Mouse (Mus musculus) midbrain, embryonic 12.5 days (tissue): ENCODE data around the gene St6galnac3. TPM values are rescaled to one million over a fixed set of nuclear protein-coding genes. Genes with fewer than 3 reads are reported as not detected.
A peak's percentile ranks its signal among the peaks of the same experiment; 100 is the strongest.

Experiments used
- ATAC-seq: fragments of 200-750 bp; cut with Nextera tagmentation; 2 replicates; pipeline ENCODE4 v1.8.0; 2017; ENCODE audit warnings: low read depth, moderate TSS enrichment, moderate library complexity; ENCODE audit not compliant: low FRiP score
- H3K27ac ChIP-seq: fragments of 300-500 bp; sonication (generic); replicated peaks from 2 replicates; pipeline ENCODE4 v1.5.1; 2016; ENCODE audit warnings: mild to moderate bottlenecking
- H3K27me3 ChIP-seq: fragments of 300-500 bp; sonication (generic); 2 replicates; pipeline ENCODE4 v1.6.1; 2016; ENCODE audit warnings: mild to moderate bottlenecking
- H3K36me3 ChIP-seq: fragments of 300-500 bp; sonication (generic); 2 replicates; pipeline ENCODE4 v1.6.1; 2016
- H3K4me1 ChIP-seq: fragments of 300-500 bp; sonication (generic); 2 replicates; pipeline ENCODE4 v1.6.1; 2016
- H3K4me2 ChIP-seq: fragments of 300-500 bp; sonication (generic); replicated peaks from 2 replicates; pipeline ENCODE4 v1.6.1; 2016; ENCODE audit warnings: mild to moderate bottlenecking, moderate library complexity
- H3K4me3 ChIP-seq: fragments of 300-500 bp; sonication (generic); 2 replicates; pipeline ENCODE4 v1.5.1; 2016; ENCODE audit warnings: mild to moderate bottlenecking
- H3K9ac ChIP-seq: fragments of 300-500 bp; sonication (generic); replicated peaks from 2 replicates; pipeline ENCODE4 v1.6.1; 2016; ENCODE audit warnings: mild to moderate bottlenecking, moderate library complexity
- H3K9me3 ChIP-seq: fragments of 300-500 bp; sonication (generic); 2 replicates; pipeline ENCODE4 v1.6.1; 2016; ENCODE audit warnings: mild to moderate bottlenecking
- WGBS: fragments of 180-500 bp; shearing (Covaris S2); methylation state at CpG from one replicate; pipeline ENCODE4 v1.1.7; 2016; 5-methylcytosine and 5-hydroxymethylcytosine counted together
- polyA plus RNA-seq: library from polyadenylated mRNA; unstranded; fragments of >200 nt; fragmentation: Nextera tagmentation; extraction: Ambion mirVana; gene quantifications from 2 replicates; pipeline ENCODE4 v1.2.1, GENCODE M21; 2016

Gene St6galnac3
- polyA plus RNA-seq, 1 experiment from 2014 or later: 28.5 TPM

DNA sequence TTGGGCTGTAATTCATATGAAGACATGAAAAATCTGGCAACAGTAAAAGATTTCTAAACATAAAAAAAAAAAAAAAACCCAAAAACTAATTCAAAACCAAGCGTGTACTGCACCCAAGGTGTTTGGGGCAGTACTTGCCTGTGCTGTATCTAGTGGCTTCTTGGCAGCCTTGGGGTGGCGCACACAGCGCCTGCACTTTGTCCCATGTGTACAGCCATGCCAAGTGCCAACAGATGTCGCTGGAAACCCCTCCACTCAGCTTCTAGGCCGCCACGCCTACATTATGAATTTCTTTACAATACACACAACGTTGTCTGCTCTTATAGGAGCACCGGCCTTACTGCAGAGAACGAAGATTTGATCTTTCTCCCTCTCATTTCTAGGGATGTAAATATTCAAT is 130.4 kb downstream of the St6galnac3 start:
- no peak overlapping the region for H3K4me3 ChIP-seq
- 85% methylated on average over 9 of the region's 9 CpGs for WGBS
- ATAC-seq: 0 out of 2 replicates have a peak, but pooled peaks have one; percentile 48
- H3K9me3 ChIP-seq: no peaks in the 10 kb centered on the region
- H3K27me3 ChIP-seq: no peaks in the 10 kb centered on the region
- peaks cover 18% of the 10 kb centered on the region for H3K4me1 ChIP-seq
- no peak overlapping the region for H3K9ac ChIP-seq
- H3K36me3 ChIP-seq: no peaks in the 10 kb centered on the region
- H3K27ac ChIP-seq: no peak overlapping the region
- H3K4me2 ChIP-seq: no peak overlapping the region

DNA sequence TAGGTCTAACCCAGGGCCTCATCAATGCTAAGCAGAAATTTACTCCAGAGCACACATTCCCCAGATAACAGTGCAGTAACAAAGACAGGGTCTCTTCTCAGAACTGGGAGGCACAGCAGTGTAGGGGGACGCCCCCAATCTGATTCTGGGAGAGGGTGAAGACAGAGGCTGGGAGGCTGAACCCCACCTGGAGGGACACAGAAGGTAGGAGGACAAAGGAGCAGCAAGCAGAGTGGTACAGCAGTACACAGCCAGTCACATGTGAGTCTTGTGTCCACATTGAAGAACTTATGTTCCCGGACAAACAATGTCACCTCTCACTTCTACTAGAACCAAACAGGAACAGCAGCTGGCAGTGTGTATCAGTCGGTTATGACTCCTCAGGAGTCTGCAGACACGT is 131.0 kb downstream of the St6galnac3 start:
- Histone ChIP-seq H3K4me3 (no peak overlapping the region), H3K36me3 (no peaks in the 10 kb centered on the region), H3K4me1 (peaks cover 18% of the 10 kb centered on the region), H3K27me3 (no peaks in the 10 kb centered on the region), H3K27ac (no peak overlapping the region), H3K9ac (no peak overlapping the region), H3K9me3 (no peaks in the 10 kb centered on the region), H3K4me2 (no peak overlapping the region)
- 0 out of 2 replicates have a peak, but pooled peaks have one; percentile 20 for ATAC-seq
- 77% methylated on average over 4 of the region's 4 CpGs for WGBS

DNA sequence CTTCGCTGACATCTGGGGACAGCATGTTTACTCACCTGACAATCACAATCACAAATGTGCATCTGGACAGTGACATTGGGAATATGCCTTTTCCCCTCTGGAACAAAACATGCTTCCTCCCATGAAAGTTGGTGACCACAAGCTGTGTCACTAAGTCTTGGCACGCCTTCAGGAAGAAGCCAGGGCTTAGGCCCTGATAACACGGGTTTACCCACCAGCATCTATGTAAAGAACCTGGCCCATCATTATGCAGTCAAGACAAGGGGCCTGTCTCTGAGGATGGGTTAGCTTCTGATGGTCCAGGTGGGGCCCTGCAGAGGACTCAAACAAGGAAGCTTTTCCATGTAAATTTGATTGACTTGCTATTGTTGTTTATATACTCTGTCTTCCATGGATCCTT is 131.9 kb downstream of the St6galnac3 start:
- Histone ChIP-seq H3K27me3 (no peaks in the 10 kb centered on the region), H3K4me2 (no peak overlapping the region), H3K4me1 (peaks cover 20% of the 10 kb centered on the region), H3K27ac (no peak overlapping the region), H3K36me3 (no peaks in the 10 kb centered on the region), H3K9me3 (no peaks in the 10 kb centered on the region), H3K4me3 (no peak overlapping the region), H3K9ac (no peak overlapping the region)
- WGBS: 82% methylated on average over 3 of the region's 3 CpGs
- no peak for ATAC-seq

DNA sequence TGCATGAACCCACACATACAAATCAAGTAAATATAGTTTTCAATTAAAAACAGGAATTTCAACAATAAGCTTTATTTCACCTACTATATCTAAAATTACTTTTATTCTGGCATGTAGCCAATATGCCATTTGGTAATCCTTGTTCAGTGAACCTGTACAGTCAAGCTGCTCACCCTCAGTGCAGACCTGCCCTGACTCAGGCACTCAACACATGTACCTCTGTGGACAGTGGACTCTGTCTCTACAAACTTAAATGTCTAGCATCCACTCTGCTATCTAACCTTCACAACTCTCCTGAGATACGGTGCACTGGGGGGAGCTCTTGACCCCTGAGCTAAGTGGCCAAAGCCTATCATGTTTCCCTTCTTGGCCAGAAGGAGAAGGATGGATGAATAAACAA is 137.4 kb downstream of the St6galnac3 start:
- no peak overlapping the region for H3K4me3 ChIP-seq
- no peak overlapping the region for H3K9ac ChIP-seq
- no peak for ATAC-seq
- no peak overlapping the region for H3K4me2 ChIP-seq
- no peaks in the 10 kb centered on the region for H3K36me3 ChIP-seq
- peaks cover 15% of the 10 kb centered on the region for H3K4me1 ChIP-seq
- 76% methylated on average over 1 of the region's 1 CpGs for WGBS
- no peaks in the 10 kb centered on the region for H3K9me3 ChIP-seq
- H3K27me3 ChIP-seq: no peaks in the 10 kb centered on the region
- H3K27ac ChIP-seq: no peak overlapping the region

DNA sequence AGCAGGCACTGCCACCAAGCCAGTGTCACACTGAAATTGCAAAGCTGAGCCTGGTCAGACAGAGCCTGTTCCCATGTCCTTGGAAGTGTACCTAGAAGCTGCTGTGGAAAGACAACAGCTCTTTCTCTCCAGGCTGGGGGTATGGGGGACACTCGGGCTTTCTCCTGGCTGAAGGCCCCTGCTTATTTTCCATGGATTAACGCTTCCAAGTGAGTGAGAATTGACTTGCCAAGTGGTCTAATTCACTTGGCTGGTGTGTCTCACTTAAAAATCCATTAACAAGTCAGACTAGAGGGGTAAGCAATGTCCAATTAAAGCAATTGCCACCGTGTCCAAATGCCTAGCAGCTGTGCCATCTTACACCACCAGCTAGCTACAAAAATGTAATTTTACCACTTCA is 140.1 kb downstream of the St6galnac3 start:
- WGBS: 73% methylated on average over 3 of the region's 3 CpGs
- no peak for ATAC-seq
- Histone ChIP-seq H3K27me3 (no peaks in the 10 kb centered on the region), H3K4me2 (no peak overlapping the region), H3K4me3 (no peak overlapping the region), H3K9me3 (no peaks in the 10 kb centered on the region), H3K36me3 (no peaks in the 10 kb centered on the region), H3K4me1 (peaks cover 18% of the 10 kb centered on the region), H3K9ac (no peak overlapping the region), H3K27ac (no peak overlapping the region)

DNA sequence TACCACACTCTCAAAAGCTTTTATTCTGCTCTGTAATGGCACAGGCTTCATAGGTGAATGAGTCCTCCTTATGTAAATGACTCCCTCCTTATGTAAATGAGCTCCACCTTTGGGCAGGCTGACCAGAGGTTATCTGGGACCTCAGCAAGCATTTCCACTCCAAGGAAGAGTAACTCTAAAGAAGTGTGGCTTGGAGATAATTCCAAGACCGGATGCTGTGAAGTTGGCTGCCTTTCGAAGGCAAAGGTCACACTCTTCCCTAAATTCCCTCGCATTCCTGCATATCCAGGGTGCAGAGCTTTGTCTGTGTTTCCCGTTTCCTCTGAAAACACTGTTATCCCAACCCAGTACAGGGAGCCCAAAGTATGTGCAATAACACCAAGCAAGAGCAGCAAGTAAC is 142.9 kb downstream of the St6galnac3 start:
- ATAC-seq: no peak
- Histone ChIP-seq H3K27me3 (no peaks in the 10 kb centered on the region), H3K4me1 (peaks cover 13% of the 10 kb centered on the region), H3K9me3 (no peaks in the 10 kb centered on the region), H3K9ac (no peak overlapping the region), H3K4me3 (no peak overlapping the region), H3K27ac (no peak overlapping the region), H3K36me3 (no peaks in the 10 kb centered on the region), H3K4me2 (no peak overlapping the region)
- 63% methylated on average over 4 of the region's 4 CpGs for WGBS

DNA sequence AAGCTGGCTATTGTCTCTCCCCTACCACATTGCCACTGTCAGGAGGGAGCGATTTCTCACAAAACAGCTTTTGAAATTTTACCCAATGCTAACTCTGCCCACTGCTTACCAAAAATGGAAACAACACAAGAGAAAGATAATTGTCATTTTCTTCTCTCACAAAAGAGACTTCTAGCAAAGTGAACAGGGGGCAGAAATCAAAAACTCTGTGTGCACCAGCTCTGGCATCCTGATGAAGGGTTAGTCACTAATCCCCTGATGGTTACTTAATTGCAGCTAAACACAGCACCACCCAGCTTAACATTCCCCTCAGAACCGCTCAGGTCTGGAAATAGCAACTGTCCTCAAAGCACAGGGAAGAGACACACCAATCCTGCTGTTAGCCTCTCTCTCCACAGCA is 144.3 kb downstream of the St6galnac3 start:
- no peak overlapping the region for H3K27ac ChIP-seq
- no peak overlapping the region for H3K4me2 ChIP-seq
- no peaks in the 10 kb centered on the region for H3K27me3 ChIP-seq
- no peak overlapping the region for H3K4me3 ChIP-seq
- peaks cover 6% of the 10 kb centered on the region; the same call in 1 of the 2 replicates for H3K4me1 ChIP-seq
- no peaks in the 10 kb centered on the region for H3K36me3 ChIP-seq
- ATAC-seq: no peak
- H3K9me3 ChIP-seq: no peaks in the 10 kb centered on the region
- no peak overlapping the region for H3K9ac ChIP-seq
- WGBS: 33% methylated on average over 2 of the region's 2 CpGs

DNA sequence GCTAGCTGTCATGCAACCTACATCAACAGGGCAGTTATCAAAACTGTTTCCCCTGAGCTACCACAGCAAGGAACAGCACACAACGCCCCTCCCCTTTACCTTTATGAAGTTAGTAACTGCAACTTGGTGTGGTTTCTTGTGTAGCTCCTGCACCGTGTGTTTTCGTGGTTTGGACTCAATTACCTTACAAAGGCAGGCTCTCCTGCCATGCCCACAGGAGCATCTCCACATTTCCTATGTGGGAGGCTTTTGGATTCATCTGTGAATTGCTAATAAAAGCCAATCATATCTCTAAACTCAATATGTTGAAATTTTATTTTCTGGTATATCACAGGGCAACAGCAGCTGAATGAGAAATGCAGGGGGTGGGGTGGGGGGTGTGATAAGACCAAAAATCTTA is 144.8 kb downstream of the St6galnac3 start:
- 76% methylated on average over 3 of the region's 3 CpGs for WGBS
- Histone ChIP-seq H3K27me3 (no peaks in the 10 kb centered on the region), H3K9ac (no peak overlapping the region), H3K9me3 (no peaks in the 10 kb centered on the region), H3K27ac (no peak overlapping the region), H3K4me3 (no peak overlapping the region), H3K36me3 (no peaks in the 10 kb centered on the region), H3K4me1 (peaks cover 6% of the 10 kb centered on the region; the same call in 1 of the 2 replicates), H3K4me2 (no peak overlapping the region)
- no peak for ATAC-seq

DNA sequence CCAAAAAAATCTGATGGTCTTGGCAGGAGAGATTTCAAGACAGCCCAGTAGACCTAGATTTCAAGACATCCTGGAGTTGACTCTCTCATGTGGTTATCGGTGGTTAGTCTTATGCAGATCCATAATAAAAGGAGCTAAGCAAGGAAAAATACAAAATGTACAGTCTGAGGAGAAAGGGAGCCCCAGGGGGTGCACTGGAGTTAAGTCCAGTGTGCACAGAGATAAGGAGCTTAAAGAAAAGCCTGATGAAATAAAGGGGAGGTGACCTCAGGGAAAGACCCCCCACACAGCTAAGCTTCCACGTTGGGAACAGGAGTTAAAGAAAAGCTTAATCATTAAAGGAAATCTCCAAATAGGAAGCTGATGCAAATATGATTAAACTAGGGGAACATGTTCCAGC is 147.7 kb downstream of the St6galnac3 start:
- no peaks in the 10 kb centered on the region for H3K36me3 ChIP-seq
- no peak overlapping the region for H3K9ac ChIP-seq
- no peak for ATAC-seq
- H3K27me3 ChIP-seq: no peaks in the 10 kb centered on the region
- WGBS: 46% methylated on average over 2 of the region's 2 CpGs
- no peak overlapping the region for H3K27ac ChIP-seq
- H3K4me2 ChIP-seq: no peak overlapping the region
- no peaks in the 10 kb centered on the region for H3K9me3 ChIP-seq
- H3K4me3 ChIP-seq: no peak overlapping the region
- peaks cover 6% of the 10 kb centered on the region; the same call in 1 of the 2 replicates for H3K4me1 ChIP-seq

DNA sequence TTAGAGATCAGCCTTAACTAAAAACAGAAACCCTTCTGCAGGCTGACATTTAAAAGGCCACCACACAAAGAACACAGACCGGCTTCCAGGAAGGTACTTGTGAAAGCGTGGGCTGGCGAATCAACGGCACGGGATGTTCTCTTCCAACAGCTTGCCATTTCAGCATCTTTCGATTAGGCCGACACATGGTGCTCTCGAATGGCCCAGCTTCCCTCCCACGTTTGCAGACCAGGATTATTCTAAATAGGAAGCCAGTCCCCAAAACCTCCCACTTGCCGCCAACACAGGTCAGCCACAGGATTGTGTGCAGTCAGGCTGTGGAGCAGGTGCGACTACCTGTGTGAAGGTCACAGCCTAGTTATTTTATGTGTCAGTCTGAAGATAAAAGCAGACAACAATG is 153.8 kb downstream of the St6galnac3 start:
- H3K4me3 ChIP-seq: no peak overlapping the region
- no peak overlapping the region for H3K27ac ChIP-seq
- H3K4me1 ChIP-seq: no peaks in the 10 kb centered on the region
- ATAC-seq: no peak
- 92% methylated on average over 11 of the region's 11 CpGs for WGBS
- no peak overlapping the region for H3K9ac ChIP-seq
- H3K4me2 ChIP-seq: no peak overlapping the region
- H3K9me3 ChIP-seq: no peaks in the 10 kb centered on the region
- no peaks in the 10 kb centered on the region for H3K36me3 ChIP-seq
- H3K27me3 ChIP-seq: no peaks in the 10 kb centered on the region

DNA sequence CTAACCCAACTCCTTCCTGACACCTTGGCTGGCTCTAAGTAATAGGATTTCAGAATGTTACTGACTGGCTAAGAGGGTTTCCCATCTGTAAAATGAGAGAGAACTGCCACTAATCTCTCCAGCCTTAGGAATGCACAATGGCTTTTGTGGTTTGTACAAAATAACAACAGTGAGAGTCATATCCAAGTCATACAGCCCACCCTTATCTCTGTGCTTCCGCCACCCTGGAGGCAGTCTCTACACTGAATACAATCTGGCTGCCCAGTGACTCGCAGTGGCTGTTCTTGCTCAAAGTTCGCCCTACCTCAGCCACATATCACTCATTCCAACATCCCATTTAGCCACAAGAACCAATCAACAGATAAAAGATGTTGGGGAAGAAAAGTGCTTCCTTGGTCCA is 156.2 kb downstream of the St6galnac3 start:
- H3K9ac ChIP-seq: no peak overlapping the region
- H3K4me3 ChIP-seq: no peak overlapping the region
- no peaks in the 10 kb centered on the region for H3K36me3 ChIP-seq
- H3K4me2 ChIP-seq: no peak overlapping the region
- no peak overlapping the region for H3K27ac ChIP-seq
- 0 out of 2 replicates have a peak, but pooled peaks cover 4% of the 10 kb centered on the region for H3K4me1 ChIP-seq
- no peaks in the 10 kb centered on the region for H3K27me3 ChIP-seq
- WGBS: 93% methylated on average over 3 of the region's 3 CpGs
- no peaks in the 10 kb centered on the region for H3K9me3 ChIP-seq
- no peak for ATAC-seq

DNA sequence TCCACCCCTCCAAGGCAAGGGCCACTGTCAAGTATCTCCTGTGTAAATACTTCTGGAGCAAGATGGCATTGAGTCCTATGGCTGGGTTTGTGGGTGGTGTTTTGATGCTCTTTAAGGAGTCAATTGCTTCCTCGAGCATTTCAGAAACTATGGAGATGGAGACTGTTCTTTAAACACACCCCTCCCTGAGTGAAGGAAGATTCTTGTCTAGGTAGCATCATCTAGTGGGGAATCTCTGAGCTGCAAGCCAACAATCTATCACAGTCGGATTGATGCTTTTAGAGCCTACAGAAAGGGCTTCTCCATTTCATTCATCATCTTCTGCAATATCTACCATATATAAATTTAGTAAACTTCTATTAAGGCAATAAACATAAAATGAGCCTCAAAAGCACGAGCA is 157.1 kb downstream of the St6galnac3 start:
- 0 out of 2 replicates have a peak, but pooled peaks cover 4% of the 10 kb centered on the region for H3K4me1 ChIP-seq
- no peak overlapping the region for H3K9ac ChIP-seq
- H3K27me3 ChIP-seq: no peaks in the 10 kb centered on the region
- H3K4me3 ChIP-seq: no peak overlapping the region
- ATAC-seq: no peak
- no peak overlapping the region for H3K4me2 ChIP-seq
- no peaks in the 10 kb centered on the region for H3K9me3 ChIP-seq
- H3K27ac ChIP-seq: no peak overlapping the region
- WGBS: 83% methylated on average over 3 of the region's 3 CpGs
- no peaks in the 10 kb centered on the region for H3K36me3 ChIP-seq

DNA sequence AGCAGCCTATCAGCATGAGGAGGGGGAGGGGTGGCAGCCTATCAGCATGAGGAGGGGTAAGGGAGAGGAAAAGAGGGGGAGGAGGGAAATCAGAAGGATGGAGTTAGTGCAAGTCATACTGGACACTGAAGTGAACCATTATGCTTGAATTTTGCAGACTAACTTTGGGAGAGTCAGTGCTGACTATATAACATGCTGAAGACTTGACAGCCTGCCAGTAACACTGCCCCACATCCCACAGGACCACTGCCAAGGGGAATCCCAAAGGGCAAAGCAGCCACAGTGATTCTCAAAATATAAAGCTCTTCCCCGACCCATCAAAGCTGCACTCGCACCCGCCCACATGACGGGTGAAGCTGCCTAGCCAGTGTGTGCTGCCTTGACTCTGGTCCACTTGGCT is 157.5 kb downstream of the St6galnac3 start:
- no peak overlapping the region for H3K27ac ChIP-seq
- H3K9me3 ChIP-seq: no peaks in the 10 kb centered on the region
- H3K4me3 ChIP-seq: no peak overlapping the region
- ATAC-seq: no peak
- WGBS: 83% methylated on average over 4 of the region's 4 CpGs
- H3K36me3 ChIP-seq: no peaks in the 10 kb centered on the region
- H3K4me2 ChIP-seq: no peak overlapping the region
- H3K9ac ChIP-seq: no peak overlapping the region
- H3K27me3 ChIP-seq: no peaks in the 10 kb centered on the region
- 0 out of 2 replicates have a peak, but pooled peaks cover 4% of the 10 kb centered on the region for H3K4me1 ChIP-seq
